Mouse (Mus musculus) c-Kit-positive CD71-positive TER-119-negative erythroid progenitor cells, embryonic 14.5 days (primary cell): ENCODE data around the gene 1810010H24Rik.
"Not testable (repeated sequence)": the region's sequence is repeated elsewhere in the genome, so short reads cannot be mapped to it uniquely, and the experiment has no call there.

Source experiments
- DNase-seq: peaks from one replicate; pipeline ENCODE4 v3.0.0-alpha.2; 2013; ENCODE audit warnings: low read depth

The 1810010H24Rik gene

GRCm38 (mm10) chr11:107014020-107014585, 11.4 kb upstream of the 1810010H24Rik start:
- DNase-seq: no peak

GRCm38 (mm10) chr11:107014597-107015309, 10.7 kb upstream of the 1810010H24Rik start:
- DNase-seq: no peak

DNA sequence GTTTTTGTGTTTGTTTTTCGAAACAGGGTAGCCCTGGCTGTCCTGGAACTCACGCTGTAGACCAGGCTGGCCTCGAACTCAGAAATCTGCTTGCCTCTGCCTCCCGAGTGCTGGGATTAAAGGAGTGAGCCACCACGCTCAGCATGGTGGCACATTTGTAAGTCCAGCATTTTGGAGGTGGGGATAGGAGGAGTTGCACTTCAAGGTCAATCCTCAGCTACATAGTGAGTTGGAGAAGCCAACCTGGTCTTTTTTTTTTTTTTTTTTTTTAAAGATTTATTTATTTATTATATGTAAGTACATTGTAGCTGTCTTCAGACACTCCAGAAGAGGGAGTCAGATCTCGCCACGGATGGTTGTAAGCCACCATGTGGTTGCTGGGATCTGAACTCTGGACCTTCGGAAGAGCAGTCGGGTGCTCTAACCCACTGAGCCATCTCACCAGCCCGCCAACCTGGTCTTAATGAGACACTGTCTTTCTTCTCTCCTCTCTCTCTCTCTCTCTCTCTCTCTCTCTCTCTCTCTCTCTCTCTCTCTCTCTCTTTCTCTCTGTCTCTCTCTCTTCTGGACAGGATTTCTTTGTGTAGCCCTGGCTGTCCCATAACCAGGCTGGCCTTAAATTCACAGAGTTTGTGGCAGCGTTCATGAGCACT, 9.8 kb upstream of the 1810010H24Rik start:
- DNase-seq: not testable (repeated sequence)

DNA sequence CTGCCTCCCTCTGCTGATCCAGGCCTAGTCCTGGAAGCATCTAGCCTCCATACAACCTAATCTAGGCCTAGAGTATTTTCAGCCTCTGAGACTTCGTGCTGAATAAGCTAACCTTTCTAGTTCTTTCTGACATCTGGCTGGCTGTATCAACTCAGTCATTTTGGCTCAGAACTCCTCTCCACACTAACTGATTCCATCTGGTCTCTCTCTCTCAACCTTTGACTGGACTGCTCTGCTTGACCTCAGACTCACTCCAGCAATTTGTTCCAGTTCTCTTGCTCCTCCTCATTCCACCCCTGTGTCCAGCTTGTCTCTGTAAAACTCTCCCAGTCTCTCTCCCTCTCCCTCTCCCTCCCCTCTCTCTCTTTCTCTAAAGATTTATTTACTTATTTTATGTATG, 8.6 kb upstream of the 1810010H24Rik start:
- no peak for DNase-seq

DNA sequence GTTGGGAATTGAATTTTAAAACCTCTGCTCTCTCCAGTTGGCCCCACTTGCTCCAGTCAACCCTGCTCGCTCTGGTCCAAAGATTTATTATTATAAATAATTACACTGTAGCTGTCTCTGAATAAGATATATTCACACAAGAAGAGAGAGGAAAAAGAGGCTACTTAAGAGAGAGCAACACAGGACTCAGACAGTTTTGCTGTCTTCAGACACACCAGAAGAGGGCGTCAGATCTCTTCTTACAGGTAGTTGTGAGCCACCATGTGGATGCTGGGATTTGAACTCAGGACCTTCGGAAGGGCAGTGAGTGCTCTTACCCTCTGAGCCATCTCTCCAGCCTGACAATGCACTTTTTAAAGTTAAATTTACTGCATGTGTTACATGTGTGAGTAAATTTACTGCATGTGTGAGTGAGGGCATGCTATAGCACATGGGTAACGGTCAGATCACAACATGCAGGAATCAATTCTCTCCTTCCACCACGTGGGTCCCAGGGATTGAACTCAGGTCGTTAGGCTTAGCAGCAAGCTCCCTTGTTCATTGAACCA, 8.1 kb upstream of the 1810010H24Rik start:
- no peak for DNase-seq

GRCm38 (mm10) chr11:107018606-107019005, 6.9 kb upstream of the 1810010H24Rik start:
- DNase-seq: no peak

DNA sequence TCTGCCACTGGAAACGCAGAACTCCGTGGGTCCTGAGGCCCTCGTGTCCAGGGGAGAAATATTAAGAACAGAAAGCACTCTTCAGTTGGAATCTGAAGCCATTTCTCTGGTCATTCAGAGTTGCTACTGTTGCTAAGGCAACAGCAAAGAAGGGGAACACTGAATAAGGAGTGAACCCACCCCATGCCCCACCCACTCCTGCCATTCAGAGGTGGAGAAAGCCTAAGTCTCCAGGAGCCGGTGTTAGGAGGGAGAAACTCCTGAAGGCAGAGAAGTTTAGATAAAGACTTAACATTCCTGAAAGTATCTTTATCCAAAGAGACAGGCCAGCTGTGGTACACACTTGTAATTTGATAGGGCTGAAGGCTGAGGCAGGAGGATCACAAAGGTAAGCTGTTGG, 6.2 kb upstream of the 1810010H24Rik start:
- DNase-seq: no peak

GRCm38 (mm10) chr11:107019722-107020121, 5.8 kb upstream of the 1810010H24Rik start:
- not testable (repeated sequence) for DNase-seq

DNA sequence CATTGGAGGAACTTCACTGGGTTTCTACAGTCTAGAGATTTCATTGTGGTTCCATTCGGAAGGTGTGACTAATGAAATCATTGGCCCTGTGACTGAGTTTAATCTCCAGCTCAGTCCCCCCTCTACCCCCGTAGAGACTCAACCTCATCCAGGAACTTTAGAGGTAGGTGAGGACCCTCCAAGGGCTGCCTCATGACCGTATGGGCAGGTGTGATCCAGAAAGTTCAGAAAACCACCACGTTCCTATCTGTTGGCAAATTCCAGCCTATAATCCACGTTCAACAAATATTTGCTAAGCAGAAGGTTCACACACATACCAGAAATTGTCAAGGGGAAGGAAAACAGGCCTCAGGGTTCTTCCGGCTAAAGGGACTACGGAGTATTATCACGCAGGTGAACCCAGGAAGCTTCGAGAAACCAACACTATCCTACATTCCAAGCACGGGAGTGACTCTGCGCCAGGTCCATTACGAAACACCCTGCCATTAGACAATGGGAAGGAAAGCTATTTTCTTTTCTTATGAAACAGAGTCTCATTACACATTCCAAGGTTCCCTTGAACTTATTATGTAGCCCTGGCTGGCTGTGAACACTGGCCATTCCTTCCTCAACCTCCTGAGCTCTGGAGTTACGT, 3.3 kb upstream of the 1810010H24Rik start:
- DNase-seq: no peak

DNA sequence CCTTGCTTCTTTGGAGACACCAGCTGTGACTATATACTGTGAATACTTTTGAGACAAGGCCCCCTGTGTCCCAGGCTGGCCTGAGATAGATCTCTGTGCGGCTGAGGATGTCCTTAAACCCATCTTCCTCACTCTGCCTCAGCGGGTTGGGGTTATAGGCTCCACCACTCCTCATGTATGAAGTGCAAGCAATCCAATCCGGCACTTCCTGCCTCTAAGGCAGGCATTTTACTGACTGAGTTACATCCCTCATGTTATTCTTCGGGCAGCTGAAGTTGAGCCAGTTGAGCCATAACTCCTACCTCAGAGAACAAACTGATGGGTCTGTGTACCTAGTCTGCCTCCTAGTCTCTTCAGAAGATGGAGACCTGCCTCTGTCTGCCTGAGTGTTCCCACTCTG, 1.1 kb upstream of the 1810010H24Rik start:
- no peak for DNase-seq

- no peak for DNase-seq
Observed at GRCm38 (mm10) chr11:107026554-107027430, 1.3 kb downstream of the 1810010H24Rik start.

GRCm38 (mm10) chr11:107027431-107028274, 2.2 kb downstream of the 1810010H24Rik start:
- DNase-seq: peak; percentile 74

GRCm38 (mm10) chr11:107028275-107028618, 2.8 kb downstream of the 1810010H24Rik start:
- no peak for DNase-seq

- DNase-seq: no peak
Observed at GRCm38 (mm10) chr11:107028754-107029153, 3.3 kb downstream of the 1810010H24Rik start.

DNA sequence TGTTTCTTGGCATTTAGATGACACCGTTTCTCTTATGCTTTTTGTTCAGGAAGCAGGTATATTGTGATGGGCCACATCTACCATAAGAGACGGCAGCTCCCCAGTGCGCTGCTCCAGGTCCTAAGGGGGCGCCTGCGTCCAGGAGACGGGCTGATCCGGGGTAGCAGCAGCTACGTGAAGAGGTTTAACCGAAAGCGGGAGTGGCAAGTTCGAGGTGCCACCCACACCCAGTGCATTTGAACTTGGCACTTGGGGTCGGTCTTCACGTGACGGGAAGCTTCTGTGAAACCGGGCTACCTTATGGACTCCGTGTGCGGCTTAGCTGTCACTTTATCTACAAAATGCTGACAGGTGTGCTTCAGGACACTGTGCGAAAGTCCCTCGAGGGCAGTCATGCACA, 4.1 kb downstream of the 1810010H24Rik start:
- DNase-seq: no peak

DNA sequence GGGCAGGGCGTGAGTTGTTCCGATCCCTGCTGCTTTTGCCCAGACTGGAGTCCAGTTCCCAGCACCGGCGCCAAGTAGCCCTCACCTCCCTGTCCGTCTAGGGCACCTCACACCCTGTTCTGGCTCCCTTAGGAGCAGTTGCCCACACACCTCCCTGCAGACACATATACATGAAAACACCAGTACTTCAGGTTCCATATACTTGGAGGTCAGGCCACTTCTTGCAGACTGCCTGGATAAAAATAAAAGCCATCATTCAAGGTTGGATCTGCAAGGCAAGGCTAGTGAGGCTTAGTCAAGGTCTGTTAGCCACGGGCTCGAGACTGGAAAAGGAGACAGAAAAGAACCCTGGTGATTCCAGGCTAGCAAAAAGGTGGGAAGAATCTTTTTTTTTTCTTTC, 6.2 kb downstream of the 1810010H24Rik start:
- no peak for DNase-seq

DNA sequence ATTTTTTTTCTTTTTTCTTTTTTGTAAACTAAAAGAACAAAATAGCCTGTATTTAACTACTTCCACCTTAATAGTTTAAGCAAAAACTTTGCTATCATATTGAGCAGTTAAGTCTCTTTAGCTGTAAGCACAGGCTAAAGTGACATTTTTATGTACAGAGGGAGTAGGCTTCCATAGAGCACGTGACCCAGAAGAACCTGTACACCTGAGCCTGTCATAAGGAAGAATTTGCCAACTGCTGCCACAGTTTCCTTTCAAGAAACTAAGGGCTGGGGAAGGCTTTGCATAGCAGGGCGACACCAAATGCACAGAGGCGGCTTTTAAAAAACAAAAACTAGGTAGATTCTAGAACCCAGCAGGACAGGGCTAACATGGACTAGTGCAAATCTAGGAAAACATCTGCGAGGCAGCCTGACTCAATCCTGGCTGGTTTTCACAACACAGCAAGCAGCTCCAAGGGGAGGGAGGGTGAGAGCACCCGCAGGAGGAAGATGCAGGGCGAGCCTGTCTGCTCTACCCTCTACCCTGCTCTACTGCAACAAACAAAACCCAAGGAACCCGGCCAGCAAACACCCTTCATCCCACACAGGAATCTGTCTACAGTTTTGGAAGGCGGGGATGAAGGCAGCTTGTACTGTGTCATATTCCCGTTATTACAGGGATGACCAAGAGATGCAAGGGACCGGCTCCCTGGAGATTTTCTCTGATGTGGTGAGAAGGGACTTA, 8.8 kb downstream of the 1810010H24Rik start:
- no peak for DNase-seq

DNA sequence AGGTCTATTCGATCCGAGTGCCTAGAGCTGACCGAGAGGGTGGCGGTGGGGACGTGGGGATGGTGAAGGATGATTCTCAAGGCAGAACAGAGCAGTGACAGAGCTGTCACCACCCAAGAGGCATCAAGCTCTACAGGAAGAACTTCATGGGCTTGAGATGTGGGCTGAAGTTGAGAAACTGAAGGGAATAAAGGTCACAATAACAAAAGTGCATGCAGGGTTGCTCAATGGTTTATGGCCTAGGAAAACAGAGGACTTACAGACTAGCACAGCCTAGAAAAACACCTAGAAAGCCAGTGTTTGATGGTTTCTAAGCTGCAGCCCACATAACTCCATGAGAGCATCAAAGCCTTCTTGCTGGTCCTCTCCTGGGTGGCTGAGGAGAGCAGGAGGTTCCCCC, 13.9 kb downstream of the 1810010H24Rik start:
- DNase-seq: no peak

DNA sequence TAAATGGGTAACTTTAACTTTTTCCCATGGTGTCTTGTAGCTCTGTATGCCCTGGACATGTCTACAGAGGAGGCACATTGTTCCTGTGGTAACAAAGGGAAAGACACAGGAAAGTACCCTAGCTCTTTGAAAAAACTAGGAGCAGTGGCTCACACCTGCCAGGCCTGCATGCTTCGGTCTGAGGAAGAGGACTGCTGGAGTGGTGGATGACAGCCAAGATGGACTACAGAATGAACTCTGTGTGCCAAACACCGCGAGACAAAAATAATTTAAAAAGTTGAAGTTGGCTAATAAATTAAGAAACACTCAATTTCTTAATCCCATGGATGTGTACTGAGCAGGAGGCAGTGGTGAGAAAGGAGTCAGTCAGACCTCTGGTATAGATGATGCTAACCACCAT, 15.9 kb downstream of the 1810010H24Rik start:
- no peak for DNase-seq

GRCm38 (mm10) chr11:107043361-107043760, 17.9 kb downstream of the 1810010H24Rik start:
- no peak for DNase-seq
